Mouse (Mus musculus): ENCODE measurements around the gene Stat4. TPM values are rescaled to one million over a fixed set of nuclear protein-coding genes. Genes with fewer than 3 reads are reported as not detected.
A peak's percentile ranks its signal among the peaks of the same experiment; 100 is the strongest.

Stat4 gene
- polyA plus RNA-seq, 1 experiment from 2014 or later = 3.7 TPM

GRCm38 (mm10) chr1:52150676-52151075, 163.7 kb downstream of the Stat4 start:
- ATAC-seq (ENCODE audit: insufficient read depth, low FRiP score) = peak; percentile 59; the same call in 1 of the 2 replicates
- Histone ChIP-seq H3K27ac (ENCODE audit: low read length) (no peak overlapping the region), H3K9me3 (replicated peaks; ENCODE audit: control insufficient read depth, low read length) (no peaks in the 10 kb centered on the region), H3K4me3 (replicated peaks; ENCODE audit: low read length) (no peak overlapping the region), H3K4me2 (ENCODE audit: low read depth, low read length) (no peak overlapping the region), H3K9ac (ENCODE audit: low read length) (no peak overlapping the region), H3K36me3 (ENCODE audit: control insufficient read depth, insufficient read depth, low read length) (0 out of 2 replicates have a peak, but pooled peaks cover 4% of the 10 kb centered on the region), H3K4me1 (ENCODE audit: control insufficient read depth, insufficient read depth, low read length) (peaks cover 14% of the 10 kb centered on the region), H3K27me3 (ENCODE audit: control insufficient read depth, insufficient read depth, low read length) (no peaks in the 10 kb centered on the region)
- 30% methylated on average over 11 of the region's 11 CpGs for WGBS

- Histone ChIP-seq H3K27ac (ENCODE audit: low read length) (no peak overlapping the region), H3K9ac (ENCODE audit: low read length) (no peak overlapping the region)
- no peak for ATAC-seq (ENCODE audit: insufficient read depth, low FRiP score)
These were observed 164.2 kb downstream of the Stat4 start for GRCm38 (mm10) chr1:52151166-52151565.

GRCm38 (mm10) chr1:52152369-52152768, 165.4 kb downstream of the Stat4 start:
- Histone ChIP-seq H3K4me1 (ENCODE audit: control insufficient read depth, insufficient read depth, low read length) (peaks cover 14% of the 10 kb centered on the region), H3K9me3 (replicated peaks; ENCODE audit: control insufficient read depth, low read length) (no peaks in the 10 kb centered on the region), H3K27me3 (ENCODE audit: control insufficient read depth, insufficient read depth, low read length) (no peaks in the 10 kb centered on the region), H3K27ac (ENCODE audit: low read length) (no peak overlapping the region), H3K4me2 (ENCODE audit: low read depth, low read length) (no peak overlapping the region), H3K36me3 (ENCODE audit: control insufficient read depth, insufficient read depth, low read length) (0 out of 2 replicates have a peak, but pooled peaks cover 4% of the 10 kb centered on the region), H3K4me3 (replicated peaks; ENCODE audit: low read length) (no peak overlapping the region), H3K9ac (ENCODE audit: low read length) (no peak overlapping the region)
- ATAC-seq (ENCODE audit: insufficient read depth, low FRiP score) = no peak
- WGBS = 79% methylated on average over 13 of the region's 13 CpGs

More at GRCm38 (mm10) chr1:52151166-52151565, 164.2 kb downstream of the Stat4 start:
- Histone ChIP-seq H3K4me1 (ENCODE audit: control insufficient read depth, insufficient read depth, low read length) (peaks cover 14% of the 10 kb centered on the region), H3K36me3 (ENCODE audit: control insufficient read depth, insufficient read depth, low read length) (0 out of 2 replicates have a peak, but pooled peaks cover 4% of the 10 kb centered on the region), H3K4me2 (ENCODE audit: low read depth, low read length) (no peak overlapping the region), H3K4me3 (replicated peaks; ENCODE audit: low read length) (no peak overlapping the region), H3K9me3 (replicated peaks; ENCODE audit: control insufficient read depth, low read length) (no peaks in the 10 kb centered on the region), H3K27me3 (ENCODE audit: control insufficient read depth, insufficient read depth, low read length) (no peaks in the 10 kb centered on the region)
- WGBS = 84% methylated on average over 5 of the region's 5 CpGs

GRCm38 (mm10) chr1:52152936-52153335, 166.0 kb downstream of the Stat4 start:
- Histone ChIP-seq H3K4me1 (ENCODE audit: control insufficient read depth, insufficient read depth, low read length) (peaks cover 14% of the 10 kb centered on the region), H3K9ac (ENCODE audit: low read length) (no peak overlapping the region), H3K4me2 (ENCODE audit: low read depth, low read length) (no peak overlapping the region), H3K36me3 (ENCODE audit: control insufficient read depth, insufficient read depth, low read length) (0 out of 2 replicates have a peak, but pooled peaks cover 4% of the 10 kb centered on the region), H3K4me3 (replicated peaks; ENCODE audit: low read length) (no peak overlapping the region), H3K27ac (ENCODE audit: low read length) (no peak overlapping the region), H3K9me3 (replicated peaks; ENCODE audit: control insufficient read depth, low read length) (no peaks in the 10 kb centered on the region), H3K27me3 (ENCODE audit: control insufficient read depth, insufficient read depth, low read length) (no peaks in the 10 kb centered on the region)
- ATAC-seq (ENCODE audit: insufficient read depth, low FRiP score) = no peak
- WGBS = 61% methylated on average over 3 of the region's 3 CpGs

GRCm38 (mm10) chr1:52154890-52155289, 167.9 kb downstream of the Stat4 start:
- Histone ChIP-seq H3K4me3 (replicated peaks; ENCODE audit: low read length) (no peak overlapping the region), H3K9me3 (replicated peaks; ENCODE audit: control insufficient read depth, low read length) (no peaks in the 10 kb centered on the region), H3K27ac (ENCODE audit: low read length) (no peak overlapping the region), H3K9ac (ENCODE audit: low read length) (no peak overlapping the region), H3K4me2 (ENCODE audit: low read depth, low read length) (no peak overlapping the region), H3K27me3 (ENCODE audit: control insufficient read depth, insufficient read depth, low read length) (no peaks in the 10 kb centered on the region), H3K4me1 (ENCODE audit: control insufficient read depth, insufficient read depth, low read length) (peaks cover 12% of the 10 kb centered on the region), H3K36me3 (ENCODE audit: control insufficient read depth, insufficient read depth, low read length) (0 out of 2 replicates have a peak, but pooled peaks cover 4% of the 10 kb centered on the region)
- no peak for ATAC-seq (ENCODE audit: insufficient read depth, low FRiP score)
- WGBS = 94% methylated on average over 8 of the region's 8 CpGs

- Histone ChIP-seq H3K4me1 (ENCODE audit: control insufficient read depth, insufficient read depth, low read length) (no peaks in the 10 kb centered on the region), H3K27ac (ENCODE audit: low read length) (no peak overlapping the region), H3K36me3 (ENCODE audit: control insufficient read depth, insufficient read depth, low read length) (0 out of 2 replicates have a peak, but pooled peaks cover 4% of the 10 kb centered on the region), H3K9me3 (replicated peaks; ENCODE audit: control insufficient read depth, low read length) (no peaks in the 10 kb centered on the region), H3K4me2 (ENCODE audit: low read depth, low read length) (no peak overlapping the region), H3K9ac (ENCODE audit: low read length) (no peak overlapping the region), H3K27me3 (ENCODE audit: control insufficient read depth, insufficient read depth, low read length) (no peaks in the 10 kb centered on the region), H3K4me3 (replicated peaks; ENCODE audit: low read length) (no peak overlapping the region)
- ATAC-seq (ENCODE audit: insufficient read depth, low FRiP score) = no peak
- WGBS = 81% methylated on average over 10 of the region's 10 CpGs
These were observed 169.4 kb downstream of the Stat4 start for GRCm38 (mm10) chr1:52156351-52156750.

Other genes with a start within 250 kb of the Stat4 start
- gene Myo1b, start 71.1 kb upstream of the Stat4 start, polyA plus RNA-seq (2015; fragmentation: Nextera tagmentation; extraction: Ambion mirVana) = 55.3 and 57.8 TPM in 2 replicates
- 23.4 and 23.8 TPM in 2 replicates for gene Stat1, start 132.3 kb downstream of the Stat4 start, polyA plus RNA-seq (2015; fragmentation: Nextera tagmentation; extraction: Ambion mirVana)
- 14.2 and 19.0 TPM in 2 replicates for gene Gls, start 246.1 kb downstream of the Stat4 start, polyA plus RNA-seq (2015; fragmentation: Nextera tagmentation; extraction: Ambion mirVana)